Mouse (Mus musculus): Measurements from ENCODE around the gene Slc35b2.

Gene Slc35b2

DNA sequence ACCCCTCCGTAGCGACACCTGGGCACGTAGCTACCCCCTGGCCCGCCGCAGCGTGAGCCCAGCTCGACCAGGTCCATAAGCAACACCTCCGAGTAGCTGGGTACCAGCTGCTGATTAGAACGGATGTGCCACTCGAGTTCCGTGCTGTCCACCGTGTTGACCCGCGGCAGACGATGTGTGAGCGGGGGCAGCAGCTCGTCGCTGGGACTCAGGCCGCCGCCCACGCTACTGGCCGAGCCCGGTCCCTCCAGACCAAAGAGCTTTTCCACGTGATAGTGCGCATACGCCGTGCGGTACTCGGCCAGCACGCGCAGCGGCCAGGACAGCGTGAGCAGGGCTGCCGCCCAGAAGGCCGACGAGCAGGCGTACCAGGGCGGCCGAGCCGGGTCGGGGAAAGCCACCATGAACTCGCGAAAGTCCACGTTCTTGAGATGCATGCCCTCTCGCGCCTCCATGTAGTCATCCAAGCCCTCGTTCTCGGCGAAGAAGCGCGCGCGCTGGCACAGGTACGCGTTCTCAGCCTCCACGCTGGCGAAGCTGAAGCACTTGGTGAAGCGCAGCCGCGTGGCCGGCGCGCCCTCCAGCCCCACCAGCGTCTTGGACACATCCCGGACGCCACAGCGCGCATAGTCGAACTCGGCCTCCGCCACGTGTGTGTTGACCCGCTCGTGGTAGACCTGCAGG, 18.3 kb upstream of the Slc35b2 start:
- no peak for DNase-seq (ENCODE audit: low spot score)

DNA sequence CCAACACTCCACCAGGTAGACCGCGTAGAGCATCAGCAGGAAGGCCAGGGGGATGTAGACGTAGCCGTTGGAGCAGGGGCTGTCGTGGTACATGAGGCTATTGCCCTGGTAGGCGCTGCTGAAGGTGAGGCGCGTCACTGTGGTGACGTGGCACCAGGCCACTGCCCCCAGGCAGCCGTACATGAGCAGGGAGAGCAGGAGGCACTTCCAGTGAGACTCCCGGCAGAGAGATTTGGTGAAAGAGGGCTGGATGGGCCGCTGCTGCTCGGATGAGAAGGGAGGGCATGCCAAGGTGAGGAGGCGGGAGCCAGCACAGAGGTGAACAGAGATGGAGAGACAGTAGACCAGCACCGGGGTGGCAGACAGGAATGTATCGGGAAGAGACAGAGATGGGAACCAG, 16.7 kb upstream of the Slc35b2 start:
- DNase-seq (ENCODE audit: low spot score): no peak

DNA sequence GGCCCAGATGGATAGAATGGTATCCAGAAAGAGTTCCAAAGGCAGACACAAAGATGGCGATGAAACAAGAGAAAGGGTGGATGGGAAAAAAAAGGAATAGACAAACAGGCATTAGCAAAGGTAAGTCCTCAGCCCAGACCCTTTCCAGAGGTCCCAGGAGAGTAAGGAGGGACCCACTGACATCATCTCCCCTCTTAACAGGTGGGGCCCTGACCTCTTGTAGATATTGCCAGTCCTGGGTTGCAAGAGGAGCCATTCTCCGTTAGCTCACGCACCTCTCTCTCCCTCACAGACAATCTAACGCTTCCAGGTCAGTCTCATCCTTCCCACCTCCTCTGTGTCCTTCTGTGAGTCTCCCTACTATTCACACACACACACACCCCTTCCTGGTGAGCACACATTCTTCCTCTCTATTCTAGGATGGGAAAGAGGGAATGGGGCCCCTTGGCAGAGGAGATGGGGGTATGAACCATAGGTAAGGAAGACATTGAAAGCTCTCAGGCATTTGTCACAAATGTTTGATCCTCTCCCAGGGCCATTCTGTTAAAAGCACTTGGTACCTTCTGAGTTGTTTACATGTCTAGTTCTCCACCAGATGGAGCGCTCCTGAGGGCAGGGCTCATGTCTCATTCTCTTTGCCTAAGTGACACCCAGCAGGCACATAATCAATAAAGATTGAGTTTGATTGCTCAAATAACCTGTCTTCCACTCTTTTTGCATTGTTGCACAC, 16.0 kb upstream of the Slc35b2 start:
- no peak for DNase-seq (ENCODE audit: low spot score)

DNA sequence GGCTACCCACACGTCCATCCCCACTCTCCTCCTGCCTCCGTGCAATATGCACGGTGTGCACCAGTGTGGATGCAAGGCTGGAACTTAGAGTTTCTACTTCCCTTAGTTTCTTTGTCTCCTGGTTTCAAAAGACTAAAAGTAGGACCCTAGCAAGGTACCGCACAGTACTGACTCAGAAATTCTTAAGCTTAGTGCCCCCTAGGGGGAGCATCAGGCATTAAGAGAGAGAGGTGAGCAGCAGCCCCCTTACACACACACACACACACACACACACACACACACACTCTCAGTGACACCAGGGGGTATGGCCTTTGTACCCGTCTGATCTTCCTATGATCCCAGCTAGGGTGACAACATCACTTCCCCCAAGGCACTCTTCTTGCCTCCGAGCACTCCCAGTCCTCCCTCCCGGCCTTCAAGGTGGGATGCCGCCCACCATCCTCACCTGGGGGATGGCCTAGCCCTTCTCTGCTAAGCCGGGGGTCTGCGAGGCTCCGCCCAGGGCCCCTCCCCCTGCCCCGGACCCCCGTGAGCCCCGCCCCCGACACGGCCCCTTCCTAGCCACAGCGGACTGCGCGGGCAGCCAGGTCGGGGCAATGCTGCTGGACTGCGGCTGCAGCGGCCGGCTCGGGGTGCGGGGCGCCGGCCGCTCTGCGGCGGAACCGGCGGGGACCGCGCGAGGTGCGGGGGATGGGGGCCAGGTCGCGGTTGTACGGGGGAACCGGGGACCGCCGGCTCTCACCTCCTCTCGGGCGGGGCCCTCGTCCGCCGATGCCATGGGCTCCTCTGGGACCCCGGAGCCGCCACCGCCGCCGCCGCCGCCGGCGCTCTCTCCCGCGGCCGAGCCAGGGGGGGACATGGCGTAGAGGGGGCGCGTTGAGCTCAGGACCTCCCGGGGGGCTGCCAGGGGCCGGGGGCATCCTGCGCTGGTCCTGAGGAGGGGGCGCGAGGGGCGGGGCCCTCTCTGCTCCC, 14.8 kb upstream of the Slc35b2 start:
- no peak for DNase-seq (ENCODE audit: low spot score)

DNA sequence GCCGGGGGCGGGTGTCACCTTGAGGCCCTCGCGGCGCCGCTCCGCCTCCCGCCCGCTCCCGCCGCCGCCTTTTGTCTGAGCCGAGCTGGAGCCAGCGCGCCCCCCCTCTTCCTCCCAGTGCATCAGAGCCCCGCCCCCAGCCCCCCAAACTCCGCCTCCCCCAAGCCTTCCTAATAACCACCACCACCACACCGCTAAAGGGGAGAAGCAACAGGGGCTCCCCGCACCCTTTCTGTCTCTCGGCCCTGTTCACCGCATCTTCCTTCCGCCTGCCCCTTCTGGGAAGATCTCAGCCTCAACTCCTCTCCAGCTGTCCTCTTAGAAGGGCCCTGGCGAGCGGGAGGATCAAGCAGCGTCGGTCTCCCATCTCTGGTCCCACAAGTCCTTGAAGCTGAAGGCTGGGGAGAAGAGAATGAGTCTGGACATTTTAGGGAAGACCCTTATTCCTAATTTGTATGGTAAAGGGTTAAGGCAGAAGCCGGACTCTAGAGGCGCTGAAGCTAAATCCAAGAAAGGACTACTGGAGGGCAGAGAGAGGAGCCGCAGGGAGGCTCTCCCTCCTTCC, 14.0 kb upstream of the Slc35b2 start, which contains the start of gene Tmem151b:
Gene Tmem151b, minus strand, starts transcription at position 61 of the 565 bp plus-strand sequence.
- DNase-seq (ENCODE audit: low spot score): no peak

DNA sequence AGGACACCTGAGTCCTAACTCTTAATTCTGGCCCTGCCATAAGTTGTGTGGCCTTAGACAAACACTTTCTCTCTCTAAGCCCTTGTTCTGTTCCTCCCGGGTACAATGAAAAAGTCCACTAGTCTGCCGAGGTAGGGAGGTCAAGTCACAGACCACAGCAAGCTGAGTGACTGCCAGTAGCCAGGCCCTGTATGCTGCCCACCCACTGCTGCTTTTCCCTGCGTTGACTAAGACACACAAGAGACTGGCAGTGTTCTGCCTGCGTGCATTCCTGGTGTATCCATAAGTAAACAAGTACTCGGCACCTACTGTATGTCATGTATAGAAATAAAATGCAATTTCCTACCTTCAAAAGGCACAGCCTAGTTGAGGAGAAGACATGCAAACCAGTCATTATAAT, 13.4 kb upstream of the Slc35b2 start:
- no peak for DNase-seq (ENCODE audit: low spot score)

DNA sequence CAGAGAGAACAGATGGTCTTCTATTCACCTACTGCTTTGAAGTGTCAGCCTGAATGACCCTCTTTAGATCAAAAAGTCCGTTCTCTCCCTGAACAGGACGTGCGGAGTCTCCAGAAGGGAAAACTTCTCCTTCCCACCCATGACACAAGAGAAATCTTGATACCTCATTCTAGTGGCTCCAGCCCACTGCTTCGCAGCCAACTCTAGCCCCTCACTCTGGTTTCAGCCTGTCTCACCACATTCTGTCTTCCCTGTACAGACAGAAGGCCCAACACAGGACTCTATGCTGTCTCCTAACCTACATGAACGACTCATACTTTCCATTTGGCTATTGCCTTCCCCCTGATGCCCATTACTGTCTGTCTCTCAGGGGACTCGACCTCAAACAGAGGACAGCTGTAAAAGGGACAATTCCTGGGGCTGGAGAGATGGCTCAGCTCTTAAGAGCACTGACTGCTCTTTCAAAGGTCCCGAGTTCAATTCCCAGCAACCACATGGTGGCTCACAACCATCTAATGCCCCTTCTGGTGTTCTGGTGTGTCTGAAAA, 12.4 kb upstream of the Slc35b2 start:
- DNase-seq (ENCODE audit: low spot score): no peak

DNA sequence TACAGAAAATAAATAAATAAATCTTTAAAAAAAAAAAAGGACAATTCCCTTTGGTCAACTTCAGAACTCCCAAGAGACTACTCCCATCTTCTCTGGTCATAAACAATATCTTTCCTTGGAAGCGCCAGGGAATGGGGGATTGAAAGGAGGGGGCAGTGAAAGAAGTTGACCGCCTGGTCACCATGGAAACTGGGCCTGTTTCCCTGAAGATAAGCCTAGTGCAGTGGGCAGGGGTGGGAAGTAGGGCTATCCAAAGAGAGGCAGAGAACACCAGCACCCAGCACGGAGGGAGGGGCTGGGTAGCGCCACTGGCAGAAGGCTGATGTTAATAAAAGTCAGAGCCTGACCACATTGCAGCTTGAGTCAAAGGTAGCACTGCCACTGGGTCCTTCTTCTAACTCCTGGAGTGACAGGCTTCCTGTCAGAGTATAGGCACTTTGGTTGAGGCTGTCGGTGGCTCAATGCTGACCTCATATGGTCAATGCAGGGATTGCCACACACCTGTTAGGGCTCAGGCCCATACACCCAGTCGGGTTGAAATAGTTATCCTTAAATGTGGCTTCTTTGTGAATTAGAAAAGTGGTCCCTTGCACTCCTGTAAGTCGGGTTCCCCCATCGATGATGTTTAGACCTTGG, 11.7 kb upstream of the Slc35b2 start:
- no peak for DNase-seq (ENCODE audit: low spot score)

DNA sequence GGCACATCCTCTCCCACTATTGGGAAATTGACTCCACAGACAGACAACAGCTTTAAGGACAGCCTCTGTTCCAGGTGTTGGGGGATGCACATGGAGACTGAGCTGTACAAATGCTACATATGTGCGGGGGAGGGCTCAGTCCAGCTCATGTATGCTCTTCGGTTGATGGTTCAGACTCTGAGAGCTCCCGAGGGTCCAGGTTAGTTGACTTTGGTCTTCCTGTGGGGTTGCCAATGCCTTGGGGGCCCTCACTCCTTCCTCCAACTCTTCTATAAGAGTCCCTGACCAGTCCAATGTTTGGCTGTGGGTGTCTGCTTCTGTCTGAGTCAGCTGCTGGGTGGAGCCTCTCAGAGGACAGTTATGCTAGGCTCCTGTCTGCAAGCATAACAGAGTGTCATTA, 10.6 kb upstream of the Slc35b2 start:
- no peak for DNase-seq (ENCODE audit: low spot score)

DNA sequence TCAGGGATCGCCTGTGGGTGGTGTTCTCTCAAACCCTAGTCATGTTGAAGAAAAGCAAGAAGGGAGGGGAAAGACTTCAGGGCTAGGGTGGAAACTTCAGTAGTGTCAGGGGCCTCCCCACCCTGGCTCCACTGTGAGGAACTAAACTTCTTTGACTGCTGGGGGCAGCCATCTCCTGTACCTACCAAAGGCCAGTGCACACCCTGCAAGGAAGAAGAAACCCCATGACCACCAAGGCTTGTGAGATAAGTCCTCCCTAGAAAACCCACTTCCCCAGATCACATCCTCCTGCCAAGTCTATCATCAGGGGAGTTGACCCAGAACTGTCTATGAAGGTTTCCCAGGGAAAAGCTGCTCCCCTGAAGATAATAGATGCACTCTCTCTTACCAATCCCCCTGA, 9.3 kb upstream of the Slc35b2 start:
- DNase-seq (ENCODE audit: low spot score): no peak

DNA sequence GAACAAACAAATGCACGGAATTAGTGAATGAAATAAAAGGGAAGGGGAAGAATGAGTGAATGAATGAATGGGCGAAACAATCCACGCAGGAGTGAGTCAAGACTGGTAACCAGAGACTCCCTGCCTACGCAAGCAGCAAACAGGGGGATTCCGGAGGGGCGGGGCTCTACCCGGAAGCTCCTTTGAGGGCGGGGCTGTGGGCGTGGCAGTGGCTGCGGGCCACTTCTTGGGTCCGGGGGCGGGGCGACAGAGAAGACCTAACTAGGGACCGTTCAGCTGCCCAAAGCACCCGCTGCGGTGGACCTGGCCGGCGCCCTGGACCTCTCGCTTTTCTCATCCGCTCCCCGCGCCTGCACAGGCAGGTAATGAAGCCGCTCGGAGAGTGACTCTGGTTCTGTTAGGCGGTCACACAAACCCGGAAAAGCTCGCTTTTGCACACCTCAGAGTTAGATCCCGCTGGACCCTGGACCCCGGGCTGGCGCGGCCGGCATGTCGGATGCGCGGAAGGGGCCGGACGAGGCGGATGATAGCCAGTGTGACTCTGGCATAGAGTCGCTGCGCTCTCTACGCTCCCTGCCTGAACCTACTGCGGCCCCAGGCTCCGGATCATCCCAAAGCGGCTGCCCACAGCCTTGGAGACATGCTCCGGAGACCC, 8.1 kb upstream of the Slc35b2 start, which contains the start of gene Nfkbie:
Gene Nfkbie, plus strand, starts transcription at position 252 of the 655 bp plus-strand sequence.
- peak; percentile 91 for DNase-seq (ENCODE audit: low spot score)

DNA sequence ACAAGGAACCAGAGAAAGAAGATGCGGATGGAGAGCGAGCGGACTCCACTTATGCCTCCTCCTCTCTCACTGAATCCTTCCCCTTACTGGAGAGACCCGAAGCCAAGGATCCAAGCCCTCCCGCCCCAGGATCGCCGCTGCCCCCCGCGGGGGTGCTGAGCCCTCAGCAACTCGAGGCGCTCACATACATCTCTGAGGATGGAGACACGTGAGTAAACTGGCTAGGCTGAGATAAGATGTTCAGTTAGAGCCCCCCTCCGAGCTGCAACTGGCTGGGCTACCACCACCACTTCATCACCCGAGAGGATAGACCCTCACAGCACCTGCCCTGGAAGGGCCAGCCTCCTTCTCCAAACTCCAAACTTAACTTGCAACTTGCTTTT, 7.6 kb upstream of the Slc35b2 start:
- no peak for DNase-seq (ENCODE audit: low spot score)

DNA sequence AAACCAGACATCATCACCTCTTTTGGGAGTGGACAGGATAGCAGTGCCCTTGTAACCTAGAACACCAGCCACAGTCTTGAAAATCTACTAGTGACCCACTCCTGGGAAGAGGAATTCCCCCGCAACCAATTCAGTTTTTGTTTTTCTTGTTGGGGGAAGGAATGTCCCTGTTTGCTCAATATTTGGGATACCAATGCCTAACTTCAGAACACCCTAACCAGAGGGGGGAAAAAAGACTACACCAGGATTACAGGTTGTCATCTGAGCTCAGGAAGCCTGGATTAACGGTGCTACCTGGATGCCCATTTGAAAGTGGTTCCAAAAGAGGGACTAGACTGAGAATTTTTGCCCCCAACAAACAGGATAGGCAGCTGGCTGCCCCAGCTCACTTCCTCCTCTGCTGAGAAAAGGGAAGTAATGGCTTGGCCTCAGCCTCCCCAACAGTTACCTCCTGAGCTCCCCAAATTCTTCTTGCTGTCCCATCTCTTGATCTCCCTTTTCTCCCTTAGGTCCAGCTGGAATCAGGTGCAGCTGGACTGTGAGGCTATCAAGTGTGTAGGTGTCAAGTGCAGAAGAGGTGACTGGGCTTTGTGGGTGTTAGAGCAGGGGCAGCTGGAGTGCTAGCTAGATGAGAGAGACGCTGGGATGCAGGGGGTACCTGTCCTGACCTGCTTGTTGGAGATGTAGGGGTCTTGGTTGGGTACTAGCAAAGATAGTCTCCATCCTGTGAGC, 7.0 kb upstream of the Slc35b2 start:
- DNase-seq (ENCODE audit: low spot score): no peak

DNA sequence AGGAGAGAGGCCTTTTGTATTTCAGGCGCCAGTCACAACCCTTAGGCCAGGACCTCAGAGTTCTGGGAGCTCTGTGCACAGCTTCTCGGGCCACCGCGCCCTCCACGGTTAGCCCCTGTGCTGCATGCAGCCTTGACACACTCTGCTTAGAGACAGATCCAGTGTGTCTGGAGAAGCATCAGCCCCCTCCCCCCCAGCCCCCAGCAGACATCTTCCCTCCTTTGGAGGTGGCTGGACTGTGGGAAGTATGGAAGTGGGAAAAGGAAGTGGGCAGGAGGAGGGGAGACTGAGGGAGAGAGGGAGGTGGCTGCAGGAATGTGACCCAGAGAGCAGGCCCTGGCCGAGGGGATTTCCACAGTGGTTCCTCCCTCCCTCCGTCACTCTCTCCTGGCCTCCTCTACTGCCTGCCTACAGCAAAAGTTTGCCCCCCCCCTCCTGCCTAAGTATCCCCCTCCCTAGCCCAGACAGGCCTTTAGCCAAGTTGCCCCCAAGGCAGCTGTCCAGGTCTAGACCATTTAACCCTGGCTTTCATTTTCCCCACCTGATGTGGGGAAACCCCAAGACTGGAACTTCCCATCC, 6.3 kb upstream of the Slc35b2 start:
- no peak for DNase-seq (ENCODE audit: low spot score)

DNA sequence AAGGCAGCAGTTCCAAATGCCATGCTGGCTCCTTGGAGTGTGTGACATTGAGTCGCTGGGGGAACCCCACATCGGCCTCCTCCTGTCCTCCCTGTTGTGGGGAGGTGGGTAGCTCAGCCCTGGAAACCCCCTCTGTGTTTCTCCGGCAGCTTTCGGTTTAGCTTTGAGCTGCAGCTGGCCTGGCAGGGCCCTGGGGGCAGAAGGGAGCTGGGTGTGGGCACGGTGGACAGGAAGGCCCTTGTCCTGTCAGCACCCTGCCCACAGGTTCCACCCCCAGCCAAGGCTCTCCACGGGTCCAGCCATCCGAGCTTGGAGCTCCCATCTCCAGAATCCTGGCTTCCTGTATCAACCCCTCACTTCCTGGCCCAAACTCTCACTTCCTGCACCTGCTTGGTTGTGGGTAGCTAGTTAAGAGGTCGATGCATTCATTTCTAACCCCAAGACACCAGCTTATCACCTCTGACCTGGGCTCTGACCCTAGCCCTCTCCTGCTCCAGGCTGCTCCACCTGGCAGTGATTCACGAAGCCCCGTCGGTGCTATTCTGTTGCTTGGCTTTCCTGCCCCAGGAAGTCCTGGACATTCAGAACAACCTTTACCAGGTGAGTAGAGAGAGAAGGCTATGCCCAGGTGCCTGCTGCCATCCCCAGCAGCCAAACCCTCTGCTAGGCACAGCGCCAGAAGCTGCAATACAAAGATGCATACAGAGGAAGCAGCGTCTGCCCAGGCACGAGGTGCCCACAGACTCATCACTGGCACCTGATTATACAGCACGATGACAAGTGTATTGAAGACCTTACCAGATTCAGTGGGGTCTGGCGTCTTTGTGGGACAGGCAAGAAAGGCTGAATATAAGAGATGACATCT, 5.4 kb upstream of the Slc35b2 start:
- no peak for DNase-seq (ENCODE audit: low spot score)

DNA sequence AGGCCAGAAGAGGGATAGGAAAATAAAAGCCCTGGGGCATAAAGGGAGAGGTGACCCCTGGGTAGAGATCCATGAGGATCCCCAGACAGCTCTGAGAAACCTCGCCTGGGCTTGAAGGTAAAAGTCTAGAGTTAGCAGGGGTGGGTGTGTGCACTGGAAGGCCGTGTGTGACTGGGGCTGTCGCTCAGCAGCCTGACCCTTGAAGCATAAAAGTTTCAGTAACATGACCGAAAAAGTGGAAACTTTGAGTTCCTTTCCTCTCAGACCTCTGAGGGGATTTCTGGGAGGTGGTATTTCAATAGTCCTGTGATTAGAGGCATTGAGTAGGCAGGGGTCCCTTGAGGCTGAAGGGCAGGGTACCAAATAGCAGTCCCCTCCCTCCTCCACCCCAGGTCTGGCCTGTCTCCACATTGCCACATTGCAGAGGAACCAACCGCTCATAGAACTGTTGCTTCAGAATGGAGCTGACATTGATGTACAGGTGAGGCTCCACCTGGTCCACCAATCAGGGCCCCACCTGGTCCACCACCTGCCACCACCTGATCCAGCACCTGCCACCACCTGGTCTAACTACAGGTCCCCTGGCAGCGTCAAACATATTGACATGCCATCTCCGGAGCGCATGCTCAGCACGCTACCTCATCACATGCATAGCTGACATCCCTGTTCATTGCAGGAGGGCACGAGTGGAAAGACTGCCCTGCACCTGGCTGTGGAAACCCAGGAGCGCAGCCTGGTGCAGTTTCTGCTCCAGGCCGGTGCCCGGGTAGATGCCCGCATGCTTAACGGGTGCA, 3.7 kb upstream of the Slc35b2 start:
- DNase-seq (ENCODE audit: low spot score): no peak

DNA sequence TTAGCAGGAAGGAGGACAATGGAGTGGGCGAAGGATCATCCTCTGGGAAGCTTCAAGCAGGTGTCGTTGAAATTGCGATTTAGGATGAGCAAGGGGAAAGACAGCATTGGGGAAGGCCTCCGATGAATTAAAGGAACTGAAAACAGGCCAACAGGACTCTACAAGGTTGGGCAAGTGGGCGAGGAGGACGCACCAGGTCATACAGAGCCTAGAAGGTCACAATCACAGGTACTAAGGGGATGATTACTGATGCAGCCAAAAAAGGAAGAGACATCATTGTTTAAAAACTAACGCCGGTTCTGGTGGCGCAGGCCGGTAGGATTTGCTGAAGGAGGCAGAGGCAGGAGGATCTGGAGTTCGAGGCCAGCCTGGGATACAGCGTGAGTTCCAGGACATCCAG, 458 bp upstream of the Slc35b2 start:
- no peak for DNase-seq (ENCODE audit: low spot score)

DNA sequence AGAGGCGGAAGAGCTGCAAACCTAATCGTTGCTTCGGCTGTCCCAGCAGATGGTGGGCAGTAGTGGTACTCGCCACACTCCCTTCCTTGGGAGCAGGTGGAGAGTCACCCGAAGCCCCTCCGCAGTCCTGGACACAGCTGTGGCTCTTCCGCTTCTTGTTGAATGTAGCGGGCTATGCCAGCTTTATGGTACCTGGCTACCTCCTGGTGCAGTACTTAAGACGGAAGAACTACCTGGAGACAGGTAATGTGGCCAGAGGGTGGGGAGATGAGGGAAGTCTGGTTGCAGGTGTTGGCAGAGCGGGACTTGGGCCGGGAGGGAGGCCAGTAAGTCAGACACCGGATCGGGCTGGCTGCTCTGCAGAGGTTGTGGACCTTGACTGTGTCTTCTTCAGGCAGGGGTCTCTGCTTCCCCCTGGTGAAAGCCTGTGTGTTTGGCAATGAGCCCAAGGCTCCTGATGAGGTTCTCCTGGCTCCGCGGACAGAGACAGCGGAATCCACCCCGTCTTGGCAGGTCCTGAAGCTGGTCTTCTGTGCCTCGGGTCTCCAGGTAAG, 934 bp downstream of the Slc35b2 start:
- DNase-seq (ENCODE audit: low spot score): no peak

Data from ovary, adult 18-20 months (tissue).